Mouse (Mus musculus) stomach, postnatal 0 days (tissue): ENCODE measurements around the gene Eme1.

Experiments
- CTCF ChIP-seq: IDR thresholded peaks from 2 replicates; pipeline ENCODE4 v1.5.1; 2016; ENCODE audit warnings: antibody characterized with exemption, low read depth, mild to moderate bottlenecking, moderate library complexity
- EP300 ChIP-seq: optimal IDR thresholded peaks from 2 replicates; pipeline ENCODE3; 2016; ENCODE audit warnings: antibody characterized with exemption

GRCm38 (mm10) chr11:94630199-94631011, 23.4 kb downstream of the Eme1 start:
- no peak for TF ChIP-seq CTCF
- no peak for TF ChIP-seq EP300
